In the genomic region with DNA sequence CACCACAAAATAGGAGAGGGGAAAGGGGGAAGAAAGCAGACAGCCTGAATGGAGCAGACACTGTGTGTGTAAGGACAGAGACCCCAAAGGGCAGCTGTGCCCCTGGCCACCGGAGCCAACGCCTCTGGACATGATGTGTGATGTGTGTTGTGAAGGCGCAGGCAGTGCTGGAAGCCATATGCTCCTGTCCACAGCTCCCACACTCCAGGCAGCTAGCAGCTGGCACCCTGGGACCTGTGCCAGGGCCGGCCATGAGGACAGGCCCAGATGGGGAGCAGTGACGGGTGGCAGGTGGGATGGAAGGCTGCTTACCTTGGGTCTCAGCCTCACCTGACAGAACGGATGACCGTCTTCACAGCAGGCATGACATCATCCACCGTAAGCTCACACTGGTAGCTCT, we compare ENCODE assay signal across 14 mouse cellular contexts. TPM values are rescaled to one million over a fixed set of nuclear protein-coding genes. Genes with fewer than 3 reads are reported as not detected.
DNase-seq lines count a peak whose midpoint lies in the region; ATAC-seq and TF ChIP-seq lines count a peak whose summit lies in the region.
"Had no signal": no experiment of that assay in that cellular context is flagged by ENCODE, and none has a peak within 500 bp of the region (broad histone marks: within the 10 kb centered on the region; RNA-seq: fewer than 3 reads in every experiment).

No protein-coding gene starts in this region.

- no peak for TF ChIP-seq CTCF in hindbrain, postnatal 0 days (IDR thresholded peaks at IDR 0.05; ENCODE audit: low read depth)

- H3K27ac ChIP-seq in hindbrain, postnatal 0 days = no peak overlapping the region
- H3K27ac ChIP-seq in hindbrain, embryonic 13.5 days = no peak overlapping the region
- H3K27ac ChIP-seq: limb, embryonic 12.5 days; neural tube, embryonic 13.5 days had no signal

- H3K9me3 ChIP-seq in hindbrain, postnatal 0 days (ENCODE audit: low read length) = no peaks in the 10 kb centered on the region
- H3K9me3 ChIP-seq in hindbrain, embryonic 13.5 days = no peaks in the 10 kb centered on the region
- H3K9me3 ChIP-seq: limb, embryonic 12.5 days; neural tube, embryonic 13.5 days had no signal

- H3K27me3 ChIP-seq in hindbrain, postnatal 0 days (ENCODE audit: insufficient read depth, low read length) = no peaks in the 10 kb centered on the region
- H3K27me3 ChIP-seq in hindbrain, embryonic 13.5 days = peaks cover 39% of the 10 kb centered on the region

- no peak for ATAC-seq in cerebellum, adult (ENCODE audit: insufficient number of reproducible peaks, low FRiP score, low TSS enrichment)
- ATAC-seq in hindbrain, postnatal 0 days = peak; percentile 75
- no peak for ATAC-seq in hindbrain, embryonic 13.5 days (ENCODE audit: low FRiP score)
- no peak for ATAC-seq in granulocyte monocyte progenitor cell, adult 5-6 weeks (replicated peaks; ENCODE audit: poor library complexity, severe bottlenecking)

- no peaks in the 10 kb centered on the region for H3K36me3 ChIP-seq in hindbrain, postnatal 0 days (ENCODE audit: insufficient read depth, low read length)
- peaks cover 8% of the 10 kb centered on the region; the same call in 1 of the 2 replicates for H3K36me3 ChIP-seq in hindbrain, embryonic 13.5 days
- H3K36me3 ChIP-seq: neural tube, embryonic 13.5 days had no signal

- no peaks in the 10 kb centered on the region; the same call in 1 of the 2 replicates for H3K4me1 ChIP-seq in hindbrain, postnatal 0 days (ENCODE audit: insufficient read depth, low read length)
- H3K4me1 ChIP-seq in hindbrain, embryonic 13.5 days (replicated peaks) = peaks cover 4% of the 10 kb centered on the region; the same call in 1 of the 2 replicates
- H3K4me1 ChIP-seq: neural tube, embryonic 13.5 days had no signal

- no peak overlapping the region for H3K9ac ChIP-seq in hindbrain, postnatal 0 days (replicated peaks; ENCODE audit: low read length)
- H3K9ac ChIP-seq in hindbrain, embryonic 13.5 days = no peak overlapping the region
- H3K9ac ChIP-seq: limb, embryonic 12.5 days; neural tube, embryonic 13.5 days had no signal

- H3K4me3 ChIP-seq in hindbrain, postnatal 0 days (ENCODE audit: low read length) = no peak overlapping the region
- H3K4me3 ChIP-seq in hindbrain, embryonic 13.5 days = no peak overlapping the region
- H3K4me3 ChIP-seq: limb, embryonic 12.5 days; neural tube, embryonic 13.5 days had no signal

- peak; percentile 54 for DNase-seq in cerebellum, adult 11-12 months
- DNase-seq in hindbrain, postnatal 0 days (ENCODE audit: low spot score) = peak; percentile 40
- DNase-seq in cerebellum, postnatal 25 days = peak; percentile 49 to 69
- DNase-seq in right cerebral cortex, postnatal 14 days = peak; percentile 61
- no peak for DNase-seq in kidney, postnatal 10 days
- DNase-seq: embryo, embryonic 11 days; lung, adult 2 months; spleen, adult 18-20 months had no signal

- 58% methylated on average over 8 of the region's 8 CpGs for WGBS in hindbrain, postnatal 0 days
- 71% methylated on average over 8 of the region's 8 CpGs for WGBS in hindbrain, embryonic 13.5 days

- no peak overlapping the region for H3K4me2 ChIP-seq in hindbrain, postnatal 0 days (ENCODE audit: low read depth, low read length)
- no peak overlapping the region for H3K4me2 ChIP-seq in hindbrain, embryonic 13.5 days
- H3K4me2 ChIP-seq: limb, embryonic 12.5 days; neural tube, embryonic 13.5 days had no signal

RNA-seq across cellular contexts. Expression of a gene that starts 35.7 kb away (rescaled TPM):
- 11.1 and 11.7 TPM in 2 replicates for total RNA-seq in hindbrain, postnatal 0 days (2014; rRNA removed)
- 5.3 and 5.4 TPM in 2 replicates for polyA plus RNA-seq in hindbrain, postnatal 0 days (2015; fragmentation: Nextera tagmentation; extraction: Ambion mirVana)
- polyA plus RNA-seq in hindbrain, embryonic 13.5 days (2015; fragmentation: Nextera tagmentation; extraction: Ambion mirVana) = 0.61 and 0.93 TPM in 2 replicates
- 4.4 TPM in 2 replicates for total RNA-seq in granulocyte monocyte progenitor cell, adult 5-6 weeks (2014; fragmentation: Nextera tagmentation)
- total RNA-seq in granulocyte monocyte progenitor cell, adult 5-6 weeks (2017) = 2.1 and 2.4 TPM in 2 replicates
- polyA plus RNA-seq: C2C12 had no signal

RNA-seq across cellular contexts. Expression of a gene that starts 46.4 kb away (rescaled TPM):
- total RNA-seq in hindbrain, postnatal 0 days (2014; rRNA removed) = 12.4 and 13.9 TPM in 2 replicates
- polyA plus RNA-seq in hindbrain, postnatal 0 days (2015; fragmentation: Nextera tagmentation; extraction: Ambion mirVana) = 4.9 and 5.0 TPM in 2 replicates
- polyA plus RNA-seq in hindbrain, embryonic 13.5 days (2015; fragmentation: Nextera tagmentation; extraction: Ambion mirVana) = 4.8 and 5.8 TPM in 2 replicates
- total RNA-seq in granulocyte monocyte progenitor cell, adult 5-6 weeks (2014; fragmentation: Nextera tagmentation) = 0.96 TPM in 1 of 2 replicates, not detected in the other
- total RNA-seq in granulocyte monocyte progenitor cell, adult 5-6 weeks (2017) = not detected in 2 replicates
